Mouse (Mus musculus) adrenal gland, postnatal 14 days (tissue): ENCODE results near the gene Mkln1. TPM values are rescaled to one million over a fixed set of nuclear protein-coding genes. Genes with fewer than 3 reads are reported as not detected.
"Not testable (repeated sequence)": the region's sequence is repeated elsewhere in the genome, so short reads cannot be mapped to it uniquely, and the experiment has no call there.

ENCODE experiments used
- DNase-seq: peaks from one replicate; pipeline ENCODE4 v3.0.0; 2021; ENCODE audit warnings: mixed read lengths
- total RNA-seq: library from RNA; stranded (reverse); gene quantifications from 2 replicates; pipeline ENCODE4 v1.2.3, GENCODE M21; 2021

Mkln1 gene
- total RNA-seq, 1 experiment from 2014 or later: 164 TPM

- no peak for DNase-seq
Measured at GRCm38 (mm10) chr6:31550876-31551532, 152.5 kb downstream of the Mkln1 start.

- DNase-seq: no peak
Measured at GRCm38 (mm10) chr6:31556460-31557100, 158.0 kb downstream of the Mkln1 start.

- no peak for DNase-seq
Measured at GRCm38 (mm10) chr6:31560138-31560959, 161.8 kb downstream of the Mkln1 start.

DNA sequence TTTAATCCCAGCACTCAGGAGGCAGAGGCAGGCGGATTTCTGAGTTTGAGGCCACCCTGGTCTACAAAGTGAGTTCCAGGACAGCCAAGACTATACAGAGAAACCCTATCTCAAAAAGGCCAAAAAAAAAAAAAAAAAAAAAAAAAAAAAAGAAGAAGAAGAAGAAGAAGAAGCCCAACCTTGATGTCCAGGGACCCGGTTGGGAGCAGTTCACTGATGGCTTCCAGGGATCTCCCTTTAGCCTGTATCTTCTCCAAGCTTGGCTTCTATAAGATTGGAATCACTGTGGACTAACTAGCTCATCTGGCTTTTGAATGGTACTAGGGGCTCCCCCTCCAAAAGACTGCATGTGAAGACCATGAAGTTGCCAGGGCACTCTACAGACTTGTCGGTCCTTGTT lies 163.4 kb downstream of the Mkln1 start:
- DNase-seq: not testable (repeated sequence)

DNA sequence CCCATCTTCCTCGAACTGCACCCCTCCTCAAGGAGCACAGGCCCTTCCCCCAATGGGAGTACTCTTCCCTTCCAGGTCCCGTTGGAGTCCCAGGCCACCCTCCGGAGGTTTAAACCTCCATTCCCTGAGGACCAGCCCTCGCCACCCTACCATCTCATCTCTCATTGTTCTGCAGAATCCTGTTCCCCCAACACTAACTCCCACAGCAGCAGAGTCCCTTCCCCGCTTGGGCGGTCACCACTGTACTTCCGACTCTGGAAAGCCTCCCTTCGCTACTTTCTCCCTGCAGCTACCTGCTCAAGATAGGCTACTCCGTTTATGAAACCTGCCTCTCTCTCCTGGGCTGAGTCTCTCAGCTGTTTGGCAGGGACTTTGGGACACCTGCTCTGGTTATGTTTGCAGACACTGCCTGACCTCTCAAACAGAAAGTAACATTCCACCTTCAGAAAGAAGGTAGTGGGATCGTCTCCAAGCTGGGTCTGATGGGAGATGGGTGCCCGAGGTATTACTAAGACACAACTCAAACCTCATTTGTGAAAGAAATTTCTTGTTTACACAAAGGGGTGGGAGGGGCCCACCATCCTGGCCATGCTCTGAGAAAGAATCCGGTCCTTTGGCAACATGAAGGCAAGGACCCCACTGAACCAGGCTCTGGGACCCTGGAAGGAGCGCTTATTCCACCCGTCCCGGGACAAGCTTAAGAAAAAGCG lies 164.0 kb downstream of the Mkln1 start:
- DNase-seq: no peak

GRCm38 (mm10) chr6:31563235-31564181 lies 165.0 kb downstream of the Mkln1 start, which contains the start of gene Podxl:
TSS of gene Podxl (minus strand) at chr6:31563981.
- DNase-seq: peak; percentile 89

GRCm38 (mm10) chr6:31564182-31564531 lies 165.6 kb downstream of the Mkln1 start:
- no peak for DNase-seq

DNA sequence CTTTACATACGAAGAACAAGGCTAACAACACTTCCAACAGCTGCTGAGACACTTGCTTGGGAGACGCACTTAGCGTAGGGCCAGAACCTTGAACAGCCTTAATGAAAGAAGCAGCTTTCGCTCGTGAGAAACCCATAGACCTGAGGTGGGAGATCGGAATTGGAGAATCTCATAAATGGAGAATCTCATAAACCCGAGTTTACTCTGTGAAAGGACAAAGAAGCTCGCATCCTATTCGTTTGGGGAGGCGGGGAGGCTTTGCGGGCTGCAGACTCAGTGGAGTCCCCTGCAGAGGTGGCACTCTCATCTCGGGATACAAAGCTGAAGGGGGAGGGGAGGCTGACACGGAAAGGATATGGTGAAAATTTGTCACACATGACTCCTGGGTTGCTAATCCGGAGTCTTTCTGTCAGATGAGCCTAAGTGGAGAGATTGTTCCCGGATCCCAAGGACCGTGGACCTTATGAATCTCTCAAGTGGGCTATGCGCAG lies 166.4 kb downstream of the Mkln1 start:
- no peak for DNase-seq

Other genes with a start within 250 kb of the Mkln1 start
- gene Podxl, start 165.2 kb downstream of the Mkln1 start, total RNA-seq: 49.5 and 49.6 TPM in 2 replicates